Mouse (Mus musculus) thymus, adult 2 months (tissue): ENCODE data around the gene Gstm4. TPM values are rescaled to one million over a fixed set of nuclear protein-coding genes. Genes with fewer than 3 reads are reported as not detected.
"Not testable (repeated sequence)": the region's sequence is repeated elsewhere in the genome, so short reads cannot be mapped to it uniquely, and the experiment has no call there.

ENCODE experiments used
- DNase-seq: peaks from one replicate; pipeline ENCODE4 v3.0.0; 2021
- H3K27ac ChIP-seq: fragments of 200-500 bp; 2 replicates; pipeline ENCODE4 v1.5.1; 2012; ENCODE audit warnings: low read length, control low read depth; ENCODE audit not compliant: control insufficient read depth, insufficient read depth
- H3K27me3 ChIP-seq: fragments of 200-500 bp; 2 replicates; pipeline ENCODE4 v1.6.1; 2012; ENCODE audit warnings: mild to moderate bottlenecking, low read length, moderate library complexity, mixed read lengths; ENCODE audit not compliant: control insufficient read depth, insufficient read depth
- H3K36me3 ChIP-seq: fragments of 200-500 bp; 2 replicates; pipeline ENCODE4 v1.6.1; 2012; ENCODE audit warnings: mild to moderate bottlenecking, low read length, moderate library complexity; ENCODE audit not compliant: control insufficient read depth, insufficient read depth
- H3K4me1 ChIP-seq: fragments of 200-500 bp; replicated peaks from 2 replicates; pipeline ENCODE4 v1.6.1; 2012; ENCODE audit warnings: low read length; ENCODE audit not compliant: control insufficient read depth, insufficient read depth
- H3K4me3 ChIP-seq: fragments of 200-500 bp; 2 replicates; pipeline ENCODE4 v1.5.1; 2012; ENCODE audit warnings: mild to moderate bottlenecking, low read length, control low read depth, moderate library complexity; ENCODE audit not compliant: control insufficient read depth, insufficient read depth
- CTCF ChIP-seq: fragments of 200-500 bp; IDR thresholded peaks from 2 replicates; pipeline ENCODE4 v1.5.1; 2012; ENCODE audit warnings: mild to moderate bottlenecking, control low read depth, low read length, moderate library complexity, borderline replicate concordance; ENCODE audit not compliant: control insufficient read depth, poor library complexity, insufficient read depth; ENCODE audit errors: extremely low read depth
- POLR2A ChIP-seq: fragments of 200-500 bp; IDR thresholded peaks from 2 replicates; pipeline ENCODE4 v1.6.1; 2012; ENCODE audit warnings: mild to moderate bottlenecking, low read length, control low read depth, moderate library complexity; ENCODE audit not compliant: control insufficient read depth, poor library complexity, insufficient read depth; ENCODE audit errors: extremely low read depth
- WGBS: fragments of 180-500 bp; shearing (Covaris S2); methylation state at CpG from one replicate; pipeline ENCODE4 v1.1.7; 2018; 5-methylcytosine and 5-hydroxymethylcytosine counted together
- polyA plus RNA-seq: library from polyadenylated mRNA; depleted of rRNA; stranded (reverse); fragments of >200 nt; gene quantifications from 2 replicates; pipeline ENCODE4 v1.2.3, GENCODE M21; 2012

The Gstm4 gene
- polyA plus RNA-seq, 1 experiment = 9.7 TPM

GRCm38 (mm10) chr3:108018190-108018820, 26.4 kb downstream of the Gstm4 start:
- peak; percentile 10 for DNase-seq
- Histone ChIP-seq H3K36me3 (no peaks in the 10 kb centered on the region), H3K4me1 (peaks cover 4% of the 10 kb centered on the region), H3K27me3 (no peaks in the 10 kb centered on the region), H3K4me3 (peak overlapping the region; percentile 51), H3K27ac (peak overlapping the region; percentile 66; the same call in 1 of the 2 replicates)
- WGBS = 12% methylated on average over 14 of the region's 14 CpGs
- TF ChIP-seq POLR2A (no peak), CTCF (no peak)

GRCm38 (mm10) chr3:108017473-108018189, 27.1 kb downstream of the Gstm4 start, which contains the start of gene Gstm1:
TSS of gene Gstm1 (minus strand) at chr3:108017973.
- DNase-seq = peak; percentile 82
- H3K27me3 ChIP-seq = no peaks in the 10 kb centered on the region

GRCm38 (mm10) chr3:108016468-108016867, 28.2 kb downstream of the Gstm4 start:
- H3K27me3 ChIP-seq, H3K27ac ChIP-seq, H3K36me3 ChIP-seq, H3K4me3 ChIP-seq, DNase-seq, H3K4me1 ChIP-seq: not testable (repeated sequence)
- 97% methylated on average over 5 of the region's 5 CpGs for WGBS

More at GRCm38 (mm10) chr3:108017473-108018189, 27.1 kb downstream of the Gstm4 start, which contains the start of gene Gstm1:
- peak within 1 kb of the TSS; percentile 66; the same call in 1 of the 2 replicates for H3K27ac ChIP-seq
- WGBS = under 1% methylated on average over 31 of the region's 31 CpGs
- H3K4me3 ChIP-seq = peak within 1 kb of the TSS; percentile 51
- H3K4me1 ChIP-seq = peaks cover 4% of the 10 kb centered on the region
- H3K36me3 ChIP-seq = no peaks in the 10 kb centered on the region
- TF ChIP-seq POLR2A (peak; percentile 44; the same call in 1 of the 2 replicates), CTCF (peak; percentile 84; the same call in 1 of the 2 replicates)

GRCm38 (mm10) chr3:108014974-108015346, 29.7 kb downstream of the Gstm4 start:
- TF ChIP-seq CTCF (no peak), POLR2A (no peak)
- no peaks in the 10 kb centered on the region for H3K27me3 ChIP-seq
- 99% methylated on average over 2 of the region's 2 CpGs for WGBS
- no peaks in the 10 kb centered on the region for H3K36me3 ChIP-seq
- no peak overlapping the region for H3K27ac ChIP-seq
- H3K4me3 ChIP-seq = no peak overlapping the region
- no peak for DNase-seq
- peaks cover 4% of the 10 kb centered on the region for H3K4me1 ChIP-seq

GRCm38 (mm10) chr3:108014098-108014973, 30.4 kb downstream of the Gstm4 start:
- DNase-seq = no peak
- Histone ChIP-seq H3K27ac (no peak overlapping the region), H3K36me3 (no peaks in the 10 kb centered on the region), H3K27me3 (no peaks in the 10 kb centered on the region), H3K4me1 (peaks cover 4% of the 10 kb centered on the region), H3K4me3 (no peak overlapping the region)
- TF ChIP-seq CTCF (no peak), POLR2A (no peak)
- WGBS = 94% methylated on average over 8 of the region's 8 CpGs

GRCm38 (mm10) chr3:108013331-108013871, 31.3 kb downstream of the Gstm4 start:
- H3K4me1 ChIP-seq = peaks cover under 1% of the 10 kb centered on the region
- no peaks in the 10 kb centered on the region for H3K36me3 ChIP-seq
- WGBS = 47% methylated on average over 4 of the region's 4 CpGs
- no peak overlapping the region for H3K27ac ChIP-seq
- H3K27me3 ChIP-seq = no peaks in the 10 kb centered on the region
- DNase-seq = no peak
- H3K4me3 ChIP-seq = no peak overlapping the region
- TF ChIP-seq POLR2A = no peak
- no peak for TF ChIP-seq CTCF
